Mouse (Mus musculus) stomach, postnatal 0 days (tissue): Measurements from ENCODE around the gene Maneal. TPM values are rescaled to one million over a fixed set of nuclear protein-coding genes. Genes with fewer than 3 reads are reported as not detected.

ENCODE experiments used
- ATAC-seq: fragments of 200-750 bp; cut with Nextera tagmentation; 2 replicates; pipeline ENCODE4 v1.8.0; 2017; ENCODE audit not compliant: low FRiP score, low TSS enrichment
- DNase-seq: peaks from one replicate; pipeline ENCODE4 v3.0.0-alpha.2; 2016; ENCODE audit warnings: low spot score
- H3K27ac ChIP-seq: fragments of 300-500 bp; sonication (generic); replicated peaks from 2 replicates; pipeline ENCODE4 v1.5.1; 2014; ENCODE audit warnings: mild to moderate bottlenecking, control low read depth
- H3K27me3 ChIP-seq: fragments of 300-500 bp; sonication (generic); 2 replicates; pipeline ENCODE4 v1.6.1; 2014; ENCODE audit warnings: low read length; ENCODE audit not compliant: control insufficient read depth, insufficient read depth
- H3K36me3 ChIP-seq: fragments of 300-500 bp; sonication (generic); 2 replicates; pipeline ENCODE4 v1.6.1; 2014; ENCODE audit warnings: low read length, mixed read lengths; ENCODE audit not compliant: control insufficient read depth, insufficient read depth
- H3K4me1 ChIP-seq: fragments of 300-500 bp; sonication (generic); replicated peaks from 2 replicates; pipeline ENCODE4 v1.6.1; 2014; ENCODE audit warnings: antibody characterized with exemption; ENCODE audit not compliant: control insufficient read depth, insufficient read depth
- H3K4me2 ChIP-seq: fragments of 300-500 bp; sonication (generic); replicated peaks from 2 replicates; pipeline ENCODE4 v1.6.1; 2014; ENCODE audit warnings: low read depth, mild to moderate bottlenecking, control low read depth, moderate library complexity
- H3K4me3 ChIP-seq: fragments of 300-500 bp; sonication (generic); 2 replicates; pipeline ENCODE4 v1.5.1; 2014; ENCODE audit warnings: low read depth, low read length, control low read depth
- H3K9ac ChIP-seq: fragments of 300-500 bp; sonication (generic); 2 replicates; pipeline ENCODE4 v1.6.1; 2014; ENCODE audit warnings: mild to moderate bottlenecking, low read length, control low read depth, mixed read lengths
- H3K9me3 ChIP-seq: fragments of 300-500 bp; sonication (generic); 2 replicates; pipeline ENCODE4 v1.6.1; 2016; ENCODE audit warnings: low read length; ENCODE audit not compliant: control insufficient read depth
- CTCF ChIP-seq: IDR thresholded peaks from 2 replicates; pipeline ENCODE4 v1.5.1; 2016; ENCODE audit warnings: antibody characterized with exemption, low read depth, mild to moderate bottlenecking, moderate library complexity
- EP300 ChIP-seq: optimal IDR thresholded peaks from 2 replicates; pipeline ENCODE3; 2016; ENCODE audit warnings: antibody characterized with exemption
- WGBS: fragments of 180-500 bp; shearing (Covaris S2); extraction: QIAGEN DNeasy Blood & Tissue Kit; methylation state at CpG from one replicate; pipeline ENCODE4 v1.1.7; 2014; 5-methylcytosine and 5-hydroxymethylcytosine counted together
- polyA plus RNA-seq: library from polyadenylated mRNA; unstranded; fragments of >200 nt; fragmentation: Nextera tagmentation; extraction: Ambion mirVana; gene quantifications from 2 replicates; pipeline ENCODE4 v1.2.1, GENCODE M21; 2015

Maneal gene
- polyA plus RNA-seq, 1 experiment from 2014 or later = 0.21 TPM

- no peaks in the 10 kb centered on the region for H3K4me1 ChIP-seq
- no peak overlapping the region for H3K4me3 ChIP-seq
- 51% methylated on average over 11 of the region's 11 CpGs for WGBS
- no peak overlapping the region for H3K27ac ChIP-seq
- H3K36me3 ChIP-seq = peaks cover 3% of the 10 kb centered on the region; the same call in 1 of the 2 replicates
- ATAC-seq (peak; percentile 55), DNase-seq (peak; percentile 58)
- H3K9ac ChIP-seq = no peak overlapping the region
- H3K9me3 ChIP-seq = no peaks in the 10 kb centered on the region
- no peaks in the 10 kb centered on the region for H3K27me3 ChIP-seq
- TF ChIP-seq CTCF (peak; percentile 83), EP300 (no peak)
- H3K4me2 ChIP-seq = no peak overlapping the region
Measured at GRCm38 (mm10) chr4:124843493-124843892, 18.5 kb downstream of the Maneal start.

GRCm38 (mm10) chr4:124840998-124841397 is 21.0 kb downstream of the Maneal start:
- Histone ChIP-seq H3K9ac (no peak overlapping the region), H3K27ac (no peak overlapping the region), H3K9me3 (no peaks in the 10 kb centered on the region), H3K4me3 (no peak overlapping the region), H3K4me2 (no peak overlapping the region), H3K36me3 (peaks cover 11% of the 10 kb centered on the region), H3K4me1 (no peaks in the 10 kb centered on the region), H3K27me3 (no peaks in the 10 kb centered on the region)
- ATAC-seq = no peak
- 91% methylated on average over 1 of the region's 1 CpGs for WGBS
- no peak for DNase-seq
- TF ChIP-seq CTCF (peak; percentile 34), EP300 (no peak)

GRCm38 (mm10) chr4:124838035-124838700 is 23.8 kb downstream of the Maneal start:
- H3K9me3 ChIP-seq = no peaks in the 10 kb centered on the region
- H3K27me3 ChIP-seq = no peaks in the 10 kb centered on the region
- no peaks in the 10 kb centered on the region for H3K4me1 ChIP-seq
- H3K36me3 ChIP-seq = peaks cover 11% of the 10 kb centered on the region
- 91% methylated on average over 14 of the region's 14 CpGs for WGBS
- no peak overlapping the region for H3K9ac ChIP-seq
- TF ChIP-seq EP300 (no peak), CTCF (no peak)
- ATAC-seq (no peak), DNase-seq (no peak)
- H3K4me2 ChIP-seq = no peak overlapping the region
- no peak overlapping the region for H3K27ac ChIP-seq
- H3K4me3 ChIP-seq = no peak overlapping the region

- Histone ChIP-seq H3K9me3 (no peaks in the 10 kb centered on the region), H3K4me2 (no peak overlapping the region), H3K4me3 (no peak overlapping the region), H3K4me1 (no peaks in the 10 kb centered on the region), H3K9ac (no peak overlapping the region), H3K27me3 (no peaks in the 10 kb centered on the region), H3K27ac (no peak overlapping the region), H3K36me3 (peaks cover 8% of the 10 kb centered on the region)
- no peak for TF ChIP-seq CTCF
- TF ChIP-seq EP300 = no peak
- ATAC-seq (no peak), DNase-seq (no peak)
- WGBS = 94% methylated on average over 10 of the region's 10 CpGs
Measured at GRCm38 (mm10) chr4:124832796-124833195, 29.2 kb downstream of the Maneal start.

GRCm38 (mm10) chr4:124829671-124830070 is 32.3 kb downstream of the Maneal start:
- 56% methylated on average over 5 of the region's 5 CpGs for WGBS
- DNase-seq (no peak), ATAC-seq (peak; percentile 32; the same call in 1 of the 2 replicates)
- Histone ChIP-seq H3K4me3 (no peak overlapping the region), H3K27ac (peak overlapping the region; percentile 30; the same call in 1 of the 2 replicates), H3K27me3 (no peaks in the 10 kb centered on the region), H3K9me3 (no peaks in the 10 kb centered on the region), H3K36me3 (peaks cover 17% of the 10 kb centered on the region), H3K4me1 (no peaks in the 10 kb centered on the region), H3K4me2 (no peak overlapping the region), H3K9ac (no peak overlapping the region)
- TF ChIP-seq EP300 = no peak
- no peak for TF ChIP-seq CTCF

GRCm38 (mm10) chr4:124825371-124825965 is 36.5 kb downstream of the Maneal start:
- no peaks in the 10 kb centered on the region for H3K27me3 ChIP-seq
- no peak overlapping the region for H3K9ac ChIP-seq
- no peak for ATAC-seq
- no peak overlapping the region for H3K4me2 ChIP-seq
- no peaks in the 10 kb centered on the region for H3K4me1 ChIP-seq
- H3K27ac ChIP-seq = no peak overlapping the region
- no peaks in the 10 kb centered on the region for H3K9me3 ChIP-seq
- WGBS = 95% methylated on average over 21 of the region's 21 CpGs
- H3K36me3 ChIP-seq = peaks cover 17% of the 10 kb centered on the region
- no peak overlapping the region for H3K4me3 ChIP-seq
- no peak for DNase-seq
- TF ChIP-seq EP300 (no peak), CTCF (no peak)
